Mouse (Mus musculus) erythroid progenitor cell, adult 5-6 weeks (primary cell): ENCODE measurements around the gene Rgs11. TPM values are rescaled to one million over a fixed set of nuclear protein-coding genes. Genes with fewer than 3 reads are reported as not detected.

Source experiments
- total RNA-seq, 2 experiments: library from RNA; stranded (forward) in 1 of 2; stranded (reverse) in 1 of 2; fragments of 150-400 nt in 1 of 2; fragments of 186-747, 209-891 nt in 1 of 2; gene quantifications; 2 replicates each; pipeline versions ENCODE4 v1.2.3 to v1.2.4; 2015 to 2017; ENCODE audit warnings: low replicate concordance in 2 of 2

The Rgs11 gene
- total RNA-seq, 2 experiments from 2014 or later, result not detected

Other genes with a start within 250 kb of the Rgs11 start
- 9.6 and 9.7 TPM in 2 replicates for gene Capn15, start 217.2 kb upstream of the Rgs11 start, total RNA-seq (2015; ENCODE audit: low replicate concordance)
- gene Capn15, start 217.2 kb upstream of the Rgs11 start, total RNA-seq (2017; ENCODE audit: low replicate concordance), result 5.7 and 9.1 TPM in 2 replicates
- gene Rab11fip3, start 133.4 kb upstream of the Rgs11 start, total RNA-seq (2015; ENCODE audit: low replicate concordance), result not detected in 2 replicates
- 0.26 TPM in 1 of 2 replicates, not detected in the other for gene Rab11fip3, start 133.4 kb upstream of the Rgs11 start, total RNA-seq (2017; ENCODE audit: low replicate concordance)
- 1.8 TPM in 1 of 2 replicates, not detected in the other for gene Decr2, start 112.6 kb upstream of the Rgs11 start, total RNA-seq (2015; ENCODE audit: low replicate concordance)
- 1.4 TPM in 1 of 2 replicates, not detected in the other for gene Decr2, start 112.6 kb upstream of the Rgs11 start, total RNA-seq (2017; ENCODE audit: low replicate concordance)
- 3.6 and 5.9 TPM in 2 replicates for gene Nme4, start 107.3 kb upstream of the Rgs11 start, total RNA-seq (2015; ENCODE audit: low replicate concordance)
- 3.4 TPM in 1 of 2 replicates, not detected in the other for gene Nme4, start 107.3 kb upstream of the Rgs11 start, total RNA-seq (2017; ENCODE audit: low replicate concordance)
- 13.0 and 13.8 TPM in 2 replicates for gene Tmem8, start 89.7 kb upstream of the Rgs11 start, total RNA-seq (2015; ENCODE audit: low replicate concordance)
- 6.7 and 8.9 TPM in 2 replicates for gene Tmem8, start 89.7 kb upstream of the Rgs11 start, total RNA-seq (2017; ENCODE audit: low replicate concordance)
- 32.3 and 39.3 TPM in 2 replicates for gene Mrpl28, start 79.5 kb upstream of the Rgs11 start, total RNA-seq (2015; ENCODE audit: low replicate concordance)
- 27.6 and 30.9 TPM in 2 replicates for gene Mrpl28, start 79.5 kb upstream of the Rgs11 start, total RNA-seq (2017; ENCODE audit: low replicate concordance)
- 12.2 and 35.3 TPM in 2 replicates for gene Axin1, start 64.3 kb upstream of the Rgs11 start, total RNA-seq (2015; ENCODE audit: low replicate concordance)
- gene Axin1, start 64.3 kb upstream of the Rgs11 start, total RNA-seq (2017; ENCODE audit: low replicate concordance), result 44.4 and 84.3 TPM in 2 replicates
- 4.7 and 13.4 TPM in 2 replicates for gene Pdia2, start 3.9 kb upstream of the Rgs11 start, total RNA-seq (2015; ENCODE audit: low replicate concordance)
- 4.1 and 24.4 TPM in 2 replicates for gene Pdia2, start 3.9 kb upstream of the Rgs11 start, total RNA-seq (2017; ENCODE audit: low replicate concordance)
- 3.2 TPM in 1 of 2 replicates, not detected in the other for gene Arhgdig, start 4.8 kb downstream of the Rgs11 start, total RNA-seq (2015; ENCODE audit: low replicate concordance)
- not detected in 2 replicates for gene Arhgdig, start 4.8 kb downstream of the Rgs11 start, total RNA-seq (2017; ENCODE audit: low replicate concordance)
- 0.72 and 3.8 TPM in 2 replicates for gene Fam234a, start 41.3 kb downstream of the Rgs11 start, total RNA-seq (2015; ENCODE audit: low replicate concordance)
- gene Fam234a, start 41.3 kb downstream of the Rgs11 start, total RNA-seq (2017; ENCODE audit: low replicate concordance), result 1.8 and 6.0 TPM in 2 replicates
- gene Luc7l, start 49.9 kb downstream of the Rgs11 start, total RNA-seq (2015; ENCODE audit: low replicate concordance), result 16.3 and 27.4 TPM in 2 replicates
- 45.1 and 70.6 TPM in 2 replicates for gene Luc7l, start 49.9 kb downstream of the Rgs11 start, total RNA-seq (2017; ENCODE audit: low replicate concordance)
- gene Neurl1b, start 211.9 kb downstream of the Rgs11 start, total RNA-seq (2015; ENCODE audit: low replicate concordance), result 0.72 and 2.5 TPM in 2 replicates
- 1.5 and 2.4 TPM in 2 replicates for gene Neurl1b, start 211.9 kb downstream of the Rgs11 start, total RNA-seq (2017; ENCODE audit: low replicate concordance)